Mouse (Mus musculus) layer of hippocampus, postnatal 25 days (tissue): Measurements from ENCODE around the gene Rae1. TPM values are rescaled to one million over a fixed set of nuclear protein-coding genes. Genes with fewer than 3 reads are reported as not detected.

ENCODE experiments used
- DNase-seq, 2 experiments: peaks; one replicate each; pipeline ENCODE4 v3.0.0; 2022; ENCODE audit warnings: mixed read lengths in 2 of 2, low spot score in 1 of 2; ENCODE audit errors: extremely low spot score in 1 of 2
- total RNA-seq, 2 experiments: library from RNA; stranded (reverse); gene quantifications; 2 replicates each; pipeline ENCODE4 v1.2.3; 2021

The Rae1 gene
- total RNA-seq, 2 experiments from 2014 or later = 74.5 to 88.6 TPM

DNA sequence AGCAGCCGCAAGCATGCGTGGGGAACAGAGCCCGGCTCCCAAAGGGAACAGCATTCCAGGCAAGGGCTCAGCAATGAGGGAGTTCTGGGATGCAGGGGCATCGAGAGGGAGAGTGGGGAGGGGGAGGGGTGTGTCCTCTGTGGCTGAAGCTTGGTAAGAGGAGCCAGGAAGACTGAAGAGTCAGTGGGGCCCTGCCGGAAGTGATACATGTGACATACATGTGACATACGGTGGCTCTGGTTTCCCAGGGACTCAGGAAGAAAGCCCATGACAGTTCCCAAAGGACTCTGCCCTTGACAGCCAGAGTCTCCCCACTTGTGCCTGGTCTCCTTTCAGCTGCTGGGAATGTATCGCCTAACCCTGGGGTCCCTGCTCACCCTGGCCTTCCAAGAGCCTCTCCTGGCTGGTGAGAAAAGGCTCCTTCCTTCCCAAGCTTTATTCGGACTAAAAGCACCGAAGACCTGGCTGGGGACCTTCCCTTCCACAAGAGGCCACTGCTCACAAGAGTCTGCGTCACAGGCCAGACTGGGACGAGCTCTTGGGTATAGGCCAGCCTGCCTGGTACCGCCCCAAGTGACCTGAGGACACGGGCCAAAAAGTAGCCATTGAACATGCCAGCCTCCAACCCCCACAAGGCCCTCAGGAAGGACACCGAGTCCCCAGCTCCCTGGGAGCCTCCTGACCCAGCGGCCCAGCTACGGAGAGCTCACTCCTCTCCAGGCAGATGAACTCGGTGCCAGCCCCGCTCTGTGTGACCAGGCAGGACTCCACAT, 44.5 kb downstream of the Rae1 start:
- DNase-seq = no peak

DNA sequence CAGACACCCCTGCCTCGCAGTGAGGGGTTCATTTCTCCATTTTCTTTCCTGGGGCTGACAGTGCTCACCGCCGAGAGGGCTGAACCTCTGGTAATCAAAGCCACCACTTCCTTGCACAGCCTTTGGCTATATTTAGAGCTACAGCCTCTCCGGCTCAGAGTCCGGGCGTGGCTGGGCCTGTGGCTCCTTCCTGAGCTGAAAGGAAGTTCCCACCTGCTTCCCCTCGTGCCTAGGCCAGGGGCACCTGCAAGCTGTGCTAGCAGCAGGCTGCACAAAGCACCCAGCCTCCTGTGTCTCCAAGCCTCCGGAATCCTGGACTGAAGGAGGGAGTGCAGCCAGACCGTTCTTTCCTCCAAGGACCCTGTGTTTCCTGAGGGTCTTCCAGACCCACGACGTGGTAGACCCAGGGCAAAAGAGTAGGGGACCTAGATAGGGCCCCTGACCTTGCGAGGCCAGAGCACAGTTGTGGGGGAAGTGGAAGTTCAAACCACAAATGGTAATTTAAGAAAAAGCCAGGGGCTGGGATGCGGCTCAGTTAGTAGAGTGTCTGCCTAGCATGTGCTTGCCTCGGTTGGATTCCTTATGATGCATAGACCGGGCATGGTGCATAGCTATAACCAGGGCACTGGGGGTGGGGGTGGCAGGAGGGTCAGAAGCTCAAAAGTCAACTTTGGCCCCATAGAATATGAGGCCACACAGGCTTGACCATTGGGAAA, 46.8 kb downstream of the Rae1 start:
- no peak for DNase-seq

DNA sequence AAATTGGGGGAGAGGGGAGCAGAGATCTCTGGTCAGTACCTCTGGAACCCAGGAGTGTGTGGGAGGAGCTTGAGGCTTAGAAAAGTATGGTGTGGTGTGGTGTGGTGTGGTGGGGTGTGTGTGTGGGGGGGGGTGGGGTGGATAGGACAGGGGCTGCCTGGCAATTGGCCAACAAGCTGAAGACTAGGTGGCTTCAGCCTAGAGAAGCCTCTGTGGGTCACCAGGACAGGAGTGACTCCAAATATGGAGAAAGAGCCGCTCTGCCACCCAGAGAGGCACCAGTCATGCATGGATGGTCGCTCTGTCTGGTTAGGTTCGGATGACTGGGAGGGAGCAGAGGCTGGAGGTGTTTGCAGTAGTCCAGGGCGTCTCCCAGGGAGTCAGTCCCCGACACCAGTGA, 47.6 kb downstream of the Rae1 start:
- no peak for DNase-seq

DNA sequence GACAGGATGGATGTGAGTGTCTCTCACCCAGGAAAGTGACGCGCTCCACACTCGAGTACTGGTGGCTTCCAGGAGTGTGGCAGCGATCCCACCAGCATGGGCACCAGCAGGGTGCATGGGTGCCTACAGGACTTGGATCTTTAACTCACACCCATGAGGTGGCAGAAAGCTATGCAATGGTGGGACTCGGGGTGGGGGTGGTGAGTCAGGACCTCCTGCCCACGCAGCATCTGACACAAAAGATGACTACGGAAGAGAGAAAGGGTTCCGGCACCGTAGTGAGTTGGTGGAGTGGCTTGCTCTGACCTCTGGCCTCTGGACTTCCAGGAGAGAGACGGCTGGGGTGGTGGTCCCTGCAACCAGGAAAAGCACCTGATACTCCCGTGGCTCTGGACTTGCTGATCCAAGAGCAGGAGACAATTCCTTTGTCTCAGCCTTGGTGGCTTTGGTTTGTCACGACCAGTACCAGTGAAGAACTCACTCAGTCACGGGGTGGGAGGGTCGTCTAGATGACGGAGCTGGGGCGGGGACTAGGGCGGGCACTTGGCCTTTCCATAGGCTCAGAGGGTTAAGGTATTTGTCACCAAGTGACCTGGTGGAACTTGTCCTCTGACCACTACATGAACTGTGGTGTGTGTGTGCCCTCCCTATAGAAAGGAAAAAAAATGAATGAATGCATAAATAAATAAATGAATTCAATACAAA, 48.3 kb downstream of the Rae1 start:
- no peak for DNase-seq

- DNase-seq = no peak
Observed at GRCm38 (mm10) chr2:173049231-173049630, 49.3 kb downstream of the Rae1 start.

DNA sequence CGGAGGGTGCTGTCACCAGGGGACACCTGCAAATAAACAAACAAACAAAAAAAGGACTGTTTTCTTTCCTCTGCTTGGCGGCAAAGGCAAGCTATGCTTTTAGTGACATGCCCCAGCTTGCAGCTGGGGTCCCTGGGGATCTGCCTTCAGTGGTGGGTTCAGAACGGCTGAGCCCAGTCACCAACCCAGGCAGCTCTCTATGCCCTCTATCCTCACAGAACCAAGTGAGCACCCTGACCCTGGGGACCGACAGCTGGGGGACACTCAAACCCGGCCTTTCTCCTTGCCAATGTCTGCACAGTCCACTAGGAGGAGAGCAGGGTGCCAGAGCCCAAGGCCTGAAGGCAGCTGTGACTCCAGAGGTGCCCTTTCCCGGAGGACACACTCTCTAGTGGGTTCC, 49.9 kb downstream of the Rae1 start:
- no peak for DNase-seq

DNA sequence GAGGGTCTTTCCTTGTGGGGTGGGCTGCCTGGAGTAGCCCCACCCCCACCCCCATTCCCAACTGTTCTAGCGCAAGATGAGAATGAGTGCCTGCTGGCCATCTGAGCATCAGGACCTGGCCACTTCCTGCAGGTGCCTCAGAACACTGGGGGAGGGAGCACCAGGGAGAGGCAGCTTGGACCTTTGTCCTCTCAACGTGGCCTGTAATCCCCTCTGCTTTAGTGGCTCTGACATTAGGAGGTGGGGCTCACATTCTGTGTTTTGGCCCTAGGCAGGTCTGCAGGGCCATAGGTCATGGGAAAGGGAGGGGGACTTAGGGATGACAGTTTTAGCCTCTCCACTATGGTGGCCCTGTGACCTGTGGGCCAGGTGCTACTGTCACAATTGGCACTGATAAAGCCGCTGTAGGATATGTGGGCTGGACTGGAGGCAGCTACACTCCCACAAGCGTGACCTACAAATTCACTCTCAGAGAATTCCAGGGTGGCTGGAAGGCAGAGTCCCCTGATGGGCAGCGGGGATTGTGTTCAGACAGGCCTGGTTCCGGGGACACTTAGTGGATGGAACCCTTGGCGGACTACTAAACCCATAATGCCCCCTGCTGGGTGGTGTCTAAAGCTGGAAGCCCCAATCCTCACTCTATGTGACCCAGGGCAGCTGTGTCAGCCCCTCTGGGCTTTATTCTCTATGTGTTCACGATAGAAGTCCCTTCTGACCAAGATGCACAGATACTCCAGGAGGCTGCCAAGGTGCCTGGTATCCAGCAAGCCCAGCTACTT, 50.9 kb downstream of the Rae1 start:
- DNase-seq = no peak

GRCm38 (mm10) chr2:173052881-173053280, 53.0 kb downstream of the Rae1 start:
- no peak for DNase-seq

GRCm38 (mm10) chr2:173053846-173054245, 53.9 kb downstream of the Rae1 start:
- no peak for DNase-seq

GRCm38 (mm10) chr2:173056303-173056881, 56.5 kb downstream of the Rae1 start:
- DNase-seq = no peak

- no peak for DNase-seq
Observed at GRCm38 (mm10) chr2:173056882-173057315, 57.0 kb downstream of the Rae1 start.

DNA sequence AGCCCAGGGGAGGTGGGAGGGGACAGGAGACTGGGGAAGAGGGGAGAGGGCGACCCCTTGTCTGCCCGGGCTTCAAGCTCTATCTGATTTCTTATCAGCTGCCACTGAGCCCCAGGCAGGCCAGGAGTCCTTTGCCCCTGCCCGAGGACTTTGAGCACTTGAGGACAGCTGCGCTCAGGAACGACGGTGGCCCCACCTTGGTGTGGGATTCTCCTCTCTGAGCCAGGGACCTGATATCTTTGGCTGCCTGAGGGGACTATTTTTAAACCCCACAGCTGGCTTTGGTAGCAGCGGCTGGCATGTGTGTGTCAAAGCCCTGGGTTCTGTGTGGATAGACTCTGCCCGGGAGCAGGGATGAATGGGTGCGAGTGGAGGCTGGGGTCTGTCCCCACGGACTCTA, 57.7 kb downstream of the Rae1 start:
- DNase-seq = no peak

GRCm38 (mm10) chr2:173058263-173058662, 58.3 kb downstream of the Rae1 start:
- DNase-seq = no peak

- DNase-seq = no peak
Observed at GRCm38 (mm10) chr2:173060450-173060849, 60.5 kb downstream of the Rae1 start.

DNA sequence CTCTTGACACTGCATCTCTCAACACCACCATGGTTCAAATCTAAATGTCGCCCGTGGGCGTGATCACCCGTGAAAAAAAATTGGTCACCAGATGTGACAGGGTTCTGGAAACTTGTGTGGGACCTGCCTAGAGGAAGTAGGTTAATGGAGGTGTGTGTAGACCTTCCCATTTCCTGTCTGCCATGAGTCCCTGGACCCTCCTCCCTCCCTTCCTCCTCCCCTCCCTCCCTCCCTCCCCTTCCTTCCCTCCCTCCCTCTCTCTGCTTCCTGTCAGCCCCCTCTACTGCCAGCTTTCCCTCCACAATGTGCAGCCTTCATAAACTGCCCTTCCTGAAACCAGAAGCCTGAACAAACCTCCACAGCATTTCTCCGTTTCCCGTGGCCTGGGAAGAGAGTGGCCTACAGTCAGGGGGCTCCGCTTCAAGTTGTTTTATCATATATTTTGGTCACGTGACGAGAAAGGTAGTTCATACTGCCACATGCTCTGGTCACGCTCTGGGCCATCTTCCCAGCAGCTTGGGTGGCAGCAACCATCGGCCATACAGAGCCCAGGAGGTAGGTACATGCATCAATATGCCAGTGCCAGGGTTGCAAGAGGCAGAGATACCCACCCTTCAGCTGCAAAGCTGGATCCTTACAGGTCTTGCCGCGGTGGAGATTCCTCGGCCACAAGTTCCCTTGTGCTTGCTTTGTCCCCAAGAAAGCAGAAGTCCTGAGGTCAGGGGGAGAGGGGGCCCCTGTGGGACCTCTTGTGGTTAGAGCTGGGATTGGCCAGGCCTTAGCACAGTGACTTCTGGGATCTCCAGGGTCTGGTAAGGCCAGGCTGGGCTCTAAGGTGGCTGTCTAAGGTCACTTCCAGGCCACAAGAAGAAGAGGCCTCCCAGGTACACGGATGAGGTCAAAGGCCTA, 61.8 kb downstream of the Rae1 start:
- no peak for DNase-seq

GRCm38 (mm10) chr2:173063219-173063618, 63.3 kb downstream of the Rae1 start:
- DNase-seq = no peak

- DNase-seq = no peak
Observed at GRCm38 (mm10) chr2:173064864-173065263, 64.9 kb downstream of the Rae1 start.
